Mouse (Mus musculus): Measurements from ENCODE around the gene Mthfd1. TPM values are rescaled to one million over a fixed set of nuclear protein-coding genes. Genes with fewer than 3 reads are reported as not detected.

Mthfd1 gene
- polyA plus RNA-seq, 1 experiment from 2014 or later: 80.2 TPM

DNA sequence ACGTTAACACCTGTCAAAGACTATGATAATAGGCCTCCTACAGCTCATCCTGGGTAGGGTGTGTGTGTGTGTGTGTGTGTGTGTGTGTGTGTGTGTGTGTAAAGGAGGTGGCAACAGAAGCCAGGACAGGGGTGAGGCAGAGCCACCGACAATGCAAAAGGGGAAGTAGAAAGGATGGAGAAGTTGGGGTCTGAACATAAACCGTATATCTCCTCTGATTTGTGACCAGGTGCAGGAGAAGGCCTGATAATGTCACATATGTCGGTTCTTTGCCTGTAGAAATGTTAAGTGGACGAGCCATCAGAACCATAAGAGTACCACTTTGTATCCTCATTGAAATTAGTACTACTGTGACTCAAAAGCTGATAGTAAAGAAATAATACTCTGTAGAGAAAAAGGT, 78.6 kb downstream of the Mthfd1 start:
- WGBS: 86% methylated on average over 5 of the region's 5 CpGs
- Histone ChIP-seq H3K4me3 (ENCODE audit: low read depth, low read length) (no peak overlapping the region), H3K9me3 (ENCODE audit: control insufficient read depth, low read length) (no peaks in the 10 kb centered on the region), H3K27me3 (ENCODE audit: control insufficient read depth, insufficient read depth, low read length) (no peaks in the 10 kb centered on the region), H3K9ac (ENCODE audit: low read length) (no peak overlapping the region), H3K4me1 (replicated peaks; ENCODE audit: control insufficient read depth, insufficient read depth, low read length) (no peaks in the 10 kb centered on the region), H3K36me3 (ENCODE audit: control insufficient read depth, insufficient read depth, low read length) (no peaks in the 10 kb centered on the region), H3K27ac (ENCODE audit: low read depth, low read length) (no peak overlapping the region), H3K4me2 (ENCODE audit: low read depth, low read length, severe bottlenecking) (no peak overlapping the region)
- DNase-seq (ENCODE audit: low spot score) (no peak), ATAC-seq (replicated peaks; ENCODE audit: low FRiP score) (no peak)

DNA sequence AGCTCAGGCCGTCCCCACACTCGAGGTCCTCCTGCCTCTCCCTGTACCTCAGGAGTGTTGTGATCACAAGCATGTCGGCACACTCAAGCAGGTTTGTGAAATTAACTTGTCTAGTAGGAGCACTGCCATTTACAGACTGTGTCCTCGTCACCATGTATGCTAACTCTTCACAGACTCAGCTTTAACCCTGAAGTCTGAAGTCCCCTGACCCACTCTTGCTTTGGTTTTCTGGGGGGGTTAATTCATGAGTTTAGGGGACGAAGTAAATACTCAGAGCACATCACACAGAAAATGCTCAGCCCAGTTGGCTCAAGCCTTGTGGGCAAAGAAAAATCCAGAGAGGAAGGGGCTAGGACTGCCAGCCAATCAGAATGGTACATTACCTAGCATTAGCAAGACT, 80.5 kb downstream of the Mthfd1 start:
- no peak overlapping the region for H3K4me2 ChIP-seq (ENCODE audit: low read depth, low read length, severe bottlenecking)
- H3K4me1 ChIP-seq (replicated peaks; ENCODE audit: control insufficient read depth, insufficient read depth, low read length): no peaks in the 10 kb centered on the region
- DNase-seq (ENCODE audit: low spot score) (no peak), ATAC-seq (replicated peaks; ENCODE audit: low FRiP score) (no peak)
- H3K36me3 ChIP-seq (ENCODE audit: control insufficient read depth, insufficient read depth, low read length): no peaks in the 10 kb centered on the region
- H3K9ac ChIP-seq (ENCODE audit: low read length): no peak overlapping the region
- no peaks in the 10 kb centered on the region for H3K9me3 ChIP-seq (ENCODE audit: control insufficient read depth, low read length)
- H3K4me3 ChIP-seq (ENCODE audit: low read depth, low read length): no peak overlapping the region
- H3K27ac ChIP-seq (ENCODE audit: low read depth, low read length): no peak overlapping the region
- 84% methylated on average over 5 of the region's 5 CpGs for WGBS
- H3K27me3 ChIP-seq (ENCODE audit: control insufficient read depth, insufficient read depth, low read length): no peaks in the 10 kb centered on the region

DNA sequence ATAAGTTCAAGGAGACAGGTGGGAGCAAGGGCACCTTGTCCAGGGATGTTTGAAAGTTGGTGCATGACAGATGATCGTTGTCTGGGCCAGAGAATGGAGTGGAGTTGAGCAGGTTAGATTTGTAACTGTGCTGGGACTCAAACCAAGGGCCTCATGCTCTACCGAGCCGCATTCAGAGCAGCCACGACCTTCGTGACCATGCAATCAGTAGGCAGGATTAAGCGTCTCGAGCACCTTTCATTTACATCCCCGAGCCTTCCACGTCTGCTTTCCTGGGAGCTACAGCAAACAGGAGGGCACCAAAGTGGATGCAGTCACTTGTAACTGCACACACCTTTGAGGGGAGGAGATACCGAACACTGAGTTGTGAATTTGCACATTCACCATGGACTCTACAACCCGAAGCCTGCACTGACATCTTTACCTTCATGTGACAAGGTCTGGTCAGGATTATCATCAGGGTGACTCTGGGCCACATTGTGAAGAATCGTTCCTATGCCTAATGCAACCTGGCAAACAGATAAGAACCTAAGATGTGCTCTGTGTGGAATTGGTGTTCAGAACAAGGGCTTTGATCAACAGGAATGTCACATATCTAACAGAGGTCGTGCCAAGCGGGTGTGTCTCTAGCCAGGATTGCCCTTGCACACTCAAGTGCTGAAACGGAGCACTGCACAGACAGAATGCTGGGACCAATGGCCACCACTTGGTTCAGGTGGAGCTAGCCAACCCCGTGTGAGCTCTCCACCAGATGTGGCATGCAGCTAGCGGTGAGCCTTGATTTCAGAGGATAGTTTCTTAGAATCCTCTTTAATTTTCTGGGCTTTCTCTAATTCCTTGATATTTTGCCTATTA, 81.2 kb downstream of the Mthfd1 start:
- Histone ChIP-seq H3K4me3 (ENCODE audit: low read depth, low read length) (no peak overlapping the region), H3K27ac (ENCODE audit: low read depth, low read length) (no peak overlapping the region), H3K9me3 (ENCODE audit: control insufficient read depth, low read length) (no peaks in the 10 kb centered on the region), H3K9ac (ENCODE audit: low read length) (no peak overlapping the region), H3K36me3 (ENCODE audit: control insufficient read depth, insufficient read depth, low read length) (no peaks in the 10 kb centered on the region), H3K27me3 (ENCODE audit: control insufficient read depth, insufficient read depth, low read length) (no peaks in the 10 kb centered on the region), H3K4me2 (ENCODE audit: low read depth, low read length, severe bottlenecking) (no peak overlapping the region), H3K4me1 (replicated peaks; ENCODE audit: control insufficient read depth, insufficient read depth, low read length) (no peaks in the 10 kb centered on the region)
- DNase-seq (ENCODE audit: low spot score) (no peak), ATAC-seq (replicated peaks; ENCODE audit: low FRiP score) (no peak)
- WGBS: 83% methylated on average over 17 of the region's 17 CpGs

DNA sequence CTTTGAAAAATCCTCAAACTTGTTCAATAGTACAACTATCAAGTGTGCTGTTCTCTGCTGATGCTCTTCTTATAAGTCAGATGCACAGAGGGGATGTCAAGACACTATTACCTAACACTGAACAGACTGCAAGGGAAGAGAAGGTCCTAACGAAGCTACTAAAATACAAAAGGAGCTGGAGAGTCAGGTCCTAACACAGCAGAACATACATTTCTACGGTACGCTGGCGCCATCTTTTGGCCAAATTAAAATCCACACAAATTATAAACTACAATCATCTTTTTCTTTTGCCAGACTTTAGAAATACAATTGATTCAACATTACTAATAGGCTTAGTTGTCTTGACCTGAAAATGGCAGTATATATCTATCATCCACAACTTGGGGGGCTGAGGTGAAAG, 86.0 kb downstream of the Mthfd1 start:
- Histone ChIP-seq H3K27ac (ENCODE audit: low read depth, low read length) (no peak overlapping the region), H3K4me3 (ENCODE audit: low read depth, low read length) (no peak overlapping the region), H3K4me1 (replicated peaks; ENCODE audit: control insufficient read depth, insufficient read depth, low read length) (no peaks in the 10 kb centered on the region), H3K27me3 (ENCODE audit: control insufficient read depth, insufficient read depth, low read length) (no peaks in the 10 kb centered on the region), H3K4me2 (ENCODE audit: low read depth, low read length, severe bottlenecking) (no peak overlapping the region), H3K9ac (ENCODE audit: low read length) (no peak overlapping the region), H3K36me3 (ENCODE audit: control insufficient read depth, insufficient read depth, low read length) (no peaks in the 10 kb centered on the region), H3K9me3 (ENCODE audit: control insufficient read depth, low read length) (no peaks in the 10 kb centered on the region)
- DNase-seq (ENCODE audit: low spot score) (no peak), ATAC-seq (replicated peaks; ENCODE audit: low FRiP score) (no peak)
- 6% methylated on average over 4 of the region's 4 CpGs for WGBS

DNA sequence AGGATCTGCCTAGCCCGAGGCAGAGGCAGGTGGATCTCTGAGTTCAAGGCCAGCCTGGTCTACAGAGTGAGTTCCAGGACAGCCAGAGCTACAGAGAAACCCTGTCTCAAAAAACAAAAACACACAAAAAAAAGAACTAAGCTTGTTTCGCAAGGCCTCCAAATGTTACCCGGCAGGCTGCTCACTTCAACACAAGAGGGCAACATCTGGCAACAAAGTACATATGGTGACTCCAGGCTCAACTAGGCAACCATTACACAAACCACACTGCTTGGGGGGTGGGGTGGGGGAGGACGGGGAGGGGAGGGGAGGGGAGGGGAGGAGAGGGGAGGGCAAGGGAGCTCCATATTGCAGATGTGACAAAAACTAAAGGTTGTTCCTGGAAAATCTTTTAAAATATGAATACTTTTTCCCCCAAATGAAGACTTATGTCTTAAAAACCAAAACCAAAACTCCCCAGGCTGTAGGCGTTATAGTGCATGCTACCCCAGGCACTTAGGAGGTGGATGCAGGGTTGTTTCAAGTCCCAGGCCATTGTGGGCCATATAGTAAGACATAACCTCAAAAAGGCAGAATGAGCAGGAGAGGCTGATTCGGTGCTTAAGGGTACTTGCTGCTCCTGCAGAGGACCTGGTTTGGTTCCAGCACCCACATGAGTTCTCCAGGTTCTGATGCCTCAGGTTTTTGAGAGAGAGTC, 90.8 kb downstream of the Mthfd1 start:
- Histone ChIP-seq H3K27ac (ENCODE audit: low read depth, low read length) (no peak overlapping the region), H3K9ac (ENCODE audit: low read length) (no peak overlapping the region), H3K27me3 (ENCODE audit: control insufficient read depth, insufficient read depth, low read length) (no peaks in the 10 kb centered on the region), H3K4me1 (replicated peaks; ENCODE audit: control insufficient read depth, insufficient read depth, low read length) (no peaks in the 10 kb centered on the region), H3K4me2 (ENCODE audit: low read depth, low read length, severe bottlenecking) (no peak overlapping the region), H3K4me3 (ENCODE audit: low read depth, low read length) (no peak overlapping the region), H3K36me3 (ENCODE audit: control insufficient read depth, insufficient read depth, low read length) (peaks cover 3% of the 10 kb centered on the region; the same call in 1 of the 2 replicates), H3K9me3 (ENCODE audit: control insufficient read depth, low read length) (no peaks in the 10 kb centered on the region)
- ATAC-seq (replicated peaks; ENCODE audit: low FRiP score) (no peak), DNase-seq (ENCODE audit: low spot score) (no peak)
- 86% methylated on average over 5 of the region's 6 CpGs for WGBS

DNA sequence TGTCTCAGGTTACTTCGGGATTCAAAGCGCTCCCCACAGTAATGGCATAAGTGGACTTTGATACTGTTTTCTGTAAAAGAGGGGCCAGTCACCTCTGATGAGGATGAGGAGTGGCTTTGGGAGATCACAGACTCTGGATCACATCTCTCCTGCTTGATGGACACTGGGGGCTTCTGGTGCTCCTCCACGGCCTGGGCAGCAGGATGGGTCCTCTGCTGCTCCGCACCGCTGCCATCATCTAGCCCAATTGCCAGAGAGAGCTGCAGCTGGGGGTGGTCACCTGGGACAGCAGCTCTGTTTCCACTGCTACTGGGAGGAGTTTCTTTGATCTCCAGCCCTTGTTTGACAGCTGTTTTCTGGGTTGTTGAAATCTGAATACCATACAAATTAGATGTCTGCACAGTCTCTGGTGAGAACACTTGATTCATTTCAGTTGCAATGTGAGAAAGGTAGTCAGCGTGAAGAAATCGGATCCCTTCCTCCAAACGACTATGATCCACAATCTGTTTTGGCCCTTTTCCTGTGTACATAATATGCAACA, 94.7 kb downstream of the Mthfd1 start:
- H3K27me3 ChIP-seq (ENCODE audit: control insufficient read depth, insufficient read depth, low read length): no peaks in the 10 kb centered on the region
- H3K27ac ChIP-seq (ENCODE audit: low read depth, low read length): no peak overlapping the region
- WGBS: 88% methylated on average over 8 of the region's 8 CpGs
- H3K36me3 ChIP-seq (ENCODE audit: control insufficient read depth, insufficient read depth, low read length): peaks cover 3% of the 10 kb centered on the region; the same call in 1 of the 2 replicates
- no peaks in the 10 kb centered on the region for H3K4me1 ChIP-seq (replicated peaks; ENCODE audit: control insufficient read depth, insufficient read depth, low read length)
- H3K9ac ChIP-seq (ENCODE audit: low read length): no peak overlapping the region
- H3K9me3 ChIP-seq (ENCODE audit: control insufficient read depth, low read length): no peaks in the 10 kb centered on the region
- ATAC-seq (replicated peaks; ENCODE audit: low FRiP score) (no peak), DNase-seq (ENCODE audit: low spot score) (no peak)
- H3K4me2 ChIP-seq (ENCODE audit: low read depth, low read length, severe bottlenecking): no peak overlapping the region
- no peak overlapping the region for H3K4me3 ChIP-seq (ENCODE audit: low read depth, low read length)

DNA sequence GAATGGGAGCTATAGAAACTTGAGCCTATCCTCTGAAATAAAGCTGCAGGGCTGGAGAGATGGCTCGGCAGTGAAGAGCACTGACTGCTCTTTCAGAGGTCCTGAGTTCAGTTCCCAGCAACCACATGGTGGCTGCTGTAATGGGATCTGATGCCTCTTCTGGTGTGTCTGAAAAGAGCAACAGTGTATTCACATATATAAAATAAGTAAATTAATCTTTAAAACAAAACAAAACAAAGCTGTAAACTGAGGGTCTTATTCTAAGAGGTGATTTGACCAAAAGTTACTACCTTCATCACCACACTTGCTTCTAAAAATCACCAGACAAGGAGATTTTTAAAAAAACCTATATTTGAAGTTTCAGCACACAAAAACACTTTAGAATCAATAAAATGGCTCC, 105.8 kb downstream of the Mthfd1 start:
- DNase-seq (ENCODE audit: low spot score) (no peak), ATAC-seq (replicated peaks; ENCODE audit: low FRiP score) (no peak)
- 37% methylated on average over 1 of the region's 1 CpGs for WGBS
- Histone ChIP-seq H3K4me1 (replicated peaks; ENCODE audit: control insufficient read depth, insufficient read depth, low read length) (no peaks in the 10 kb centered on the region), H3K27me3 (ENCODE audit: control insufficient read depth, insufficient read depth, low read length) (no peaks in the 10 kb centered on the region), H3K36me3 (ENCODE audit: control insufficient read depth, insufficient read depth, low read length) (no peaks in the 10 kb centered on the region), H3K4me2 (ENCODE audit: low read depth, low read length, severe bottlenecking) (no peak overlapping the region), H3K9ac (ENCODE audit: low read length) (no peak overlapping the region), H3K9me3 (ENCODE audit: control insufficient read depth, low read length) (no peaks in the 10 kb centered on the region), H3K4me3 (ENCODE audit: low read depth, low read length) (no peak overlapping the region), H3K27ac (ENCODE audit: low read depth, low read length) (no peak overlapping the region)

DNA sequence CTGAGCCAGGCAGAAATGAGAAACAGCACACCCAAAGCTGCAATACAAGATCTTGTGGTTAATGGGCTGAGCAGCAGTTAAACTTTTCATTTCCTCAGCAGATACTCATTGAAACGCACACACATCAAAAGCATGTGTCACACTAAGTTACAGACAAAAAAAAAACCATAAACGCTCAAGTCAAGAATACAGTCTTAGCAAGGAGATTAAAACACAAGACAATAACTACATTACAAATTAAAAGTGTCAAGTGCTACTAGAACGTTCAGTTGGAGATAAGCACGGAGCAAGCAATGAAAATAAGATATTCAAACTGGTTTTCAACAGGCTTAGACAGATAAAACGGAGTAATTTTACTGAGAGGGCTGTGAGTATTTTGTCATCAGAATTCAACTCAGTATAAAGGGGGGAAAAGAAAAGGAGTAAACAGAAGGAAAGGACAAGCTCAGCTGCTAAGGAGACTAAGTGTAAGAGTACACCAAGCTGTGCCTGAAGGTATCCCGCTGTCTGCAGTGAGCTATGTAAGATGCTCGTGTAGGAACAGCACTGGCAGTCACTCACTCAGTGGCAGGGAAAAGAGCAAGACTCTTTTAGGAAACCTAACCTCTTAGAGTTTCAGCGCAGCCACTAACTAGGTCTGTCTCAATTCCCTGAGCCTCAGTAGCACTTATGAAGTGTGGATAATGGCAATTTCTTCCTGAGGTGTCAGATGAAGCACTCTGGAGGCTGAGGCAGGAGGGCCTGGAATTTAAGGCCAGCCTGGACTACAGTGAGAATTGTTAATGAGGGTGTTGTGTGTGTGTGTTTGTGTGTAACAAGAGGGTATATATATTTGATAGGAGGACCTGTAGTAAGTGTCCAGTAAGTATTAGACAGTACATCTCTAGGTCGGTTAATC, 106.6 kb downstream of the Mthfd1 start:
- Histone ChIP-seq H3K4me1 (replicated peaks; ENCODE audit: control insufficient read depth, insufficient read depth, low read length) (no peaks in the 10 kb centered on the region), H3K4me2 (ENCODE audit: low read depth, low read length, severe bottlenecking) (no peak overlapping the region), H3K27ac (ENCODE audit: low read depth, low read length) (no peak overlapping the region), H3K9ac (ENCODE audit: low read length) (no peak overlapping the region), H3K4me3 (ENCODE audit: low read depth, low read length) (no peak overlapping the region), H3K9me3 (ENCODE audit: control insufficient read depth, low read length) (no peaks in the 10 kb centered on the region), H3K27me3 (ENCODE audit: control insufficient read depth, insufficient read depth, low read length) (no peaks in the 10 kb centered on the region), H3K36me3 (ENCODE audit: control insufficient read depth, insufficient read depth, low read length) (no peaks in the 10 kb centered on the region)
- ATAC-seq (replicated peaks; ENCODE audit: low FRiP score) (no peak), DNase-seq (ENCODE audit: low spot score) (no peak)
- 73% methylated on average over 9 of the region's 9 CpGs for WGBS
